Mouse (Mus musculus) testis, adult 2 months (tissue): ENCODE results near the gene Cxcl2. TPM values are rescaled to one million over a fixed set of nuclear protein-coding genes. Genes with fewer than 3 reads are reported as not detected.
A peak's percentile ranks its signal among the peaks of the same experiment; 100 is the strongest.

ENCODE experiments used
- H3K27ac ChIP-seq: fragments of 200-500 bp; 2 replicates; pipeline ENCODE4 v1.5.1; 2012; ENCODE audit warnings: low read depth, low read length; ENCODE audit not compliant: control insufficient read depth, insufficient read depth
- H3K27me3 ChIP-seq: fragments of 200-500 bp; 2 replicates; pipeline ENCODE4 v1.6.1; 2012; ENCODE audit warnings: mild to moderate bottlenecking, low read length, moderate library complexity; ENCODE audit not compliant: control insufficient read depth, insufficient read depth
- H3K36me3 ChIP-seq: fragments of 200-500 bp; 2 replicates; pipeline ENCODE4 v1.6.1; 2012; ENCODE audit warnings: mild to moderate bottlenecking, low read length; ENCODE audit not compliant: control insufficient read depth, insufficient read depth
- H3K4me1 ChIP-seq: fragments of 200-500 bp; 2 replicates; pipeline ENCODE4 v1.6.1; 2012; ENCODE audit warnings: low read length; ENCODE audit not compliant: control insufficient read depth, insufficient read depth
- H3K4me3 ChIP-seq: fragments of 200-500 bp; 2 replicates; pipeline ENCODE4 v1.5.1; 2012; ENCODE audit warnings: low read depth, mild to moderate bottlenecking, low read length, moderate library complexity, mixed read lengths; ENCODE audit not compliant: control insufficient read depth
- CTCF ChIP-seq: fragments of 200-500 bp; IDR thresholded peaks from 2 replicates; pipeline ENCODE4 v1.5.1; 2012; ENCODE audit warnings: low read depth, mild to moderate bottlenecking, inconsistent platforms, low read length, moderate library complexity; ENCODE audit not compliant: control insufficient read depth, insufficient read depth, insufficient replicate concordance
- POLR2A ChIP-seq: fragments of 200-500 bp; IDR thresholded peaks from 2 replicates; pipeline ENCODE4 v1.6.1; 2012; ENCODE audit warnings: low read depth, mild to moderate bottlenecking, inconsistent platforms, low read length, moderate library complexity; ENCODE audit not compliant: control insufficient read depth
- polyA plus RNA-seq: library from polyadenylated mRNA; depleted of rRNA; stranded (reverse); fragments of >200 nt; gene quantifications from 2 replicates; pipeline ENCODE4 v1.2.3, GENCODE M21; 2012

Cxcl2 gene
- polyA plus RNA-seq, 1 experiment = not detected

- Histone ChIP-seq H3K4me1 (no peaks in the 10 kb centered on the region), H3K27ac (no peak overlapping the region), H3K27me3 (no peaks in the 10 kb centered on the region), H3K4me3 (no peak overlapping the region), H3K36me3 (no peaks in the 10 kb centered on the region)
- TF ChIP-seq CTCF (no peak), POLR2A (no peak)
Observed at GRCm38 (mm10) chr5:90897429-90897828, 6.2 kb upstream of the Cxcl2 start.

GRCm38 (mm10) chr5:90899308-90899707, 4.4 kb upstream of the Cxcl2 start:
- H3K27ac ChIP-seq = no peak overlapping the region
- H3K36me3 ChIP-seq = no peaks in the 10 kb centered on the region
- no peak overlapping the region for H3K4me3 ChIP-seq
- H3K4me1 ChIP-seq = peaks cover 3% of the 10 kb centered on the region
- TF ChIP-seq POLR2A (no peak), CTCF (no peak)
- no peaks in the 10 kb centered on the region for H3K27me3 ChIP-seq

- H3K4me3 ChIP-seq = no peak overlapping the region
- TF ChIP-seq CTCF (no peak), POLR2A (no peak)
- H3K4me1 ChIP-seq = peaks cover 3% of the 10 kb centered on the region
- no peaks in the 10 kb centered on the region for H3K27me3 ChIP-seq
- H3K27ac ChIP-seq = no peak overlapping the region
- no peaks in the 10 kb centered on the region for H3K36me3 ChIP-seq
Observed at GRCm38 (mm10) chr5:90900147-90900546, 3.5 kb upstream of the Cxcl2 start.

- Histone ChIP-seq H3K4me1 (peaks cover 3% of the 10 kb centered on the region), H3K27ac (no peak overlapping the region), H3K4me3 (no peak overlapping the region), H3K36me3 (no peaks in the 10 kb centered on the region), H3K27me3 (no peaks in the 10 kb centered on the region)
- TF ChIP-seq CTCF = no peak
- no peak for TF ChIP-seq POLR2A
Observed at GRCm38 (mm10) chr5:90900688-90901087, 3.0 kb upstream of the Cxcl2 start.

- Histone ChIP-seq H3K4me1 (peaks cover 3% of the 10 kb centered on the region), H3K4me3 (no peak overlapping the region), H3K27me3 (no peaks in the 10 kb centered on the region), H3K36me3 (no peaks in the 10 kb centered on the region), H3K27ac (no peak overlapping the region)
- TF ChIP-seq CTCF (no peak), POLR2A (no peak)
Observed at GRCm38 (mm10) chr5:90902380-90903260, 1.1 kb upstream of the Cxcl2 start.

GRCm38 (mm10) chr5:90908983-90909382, 5.3 kb downstream of the Cxcl2 start:
- Histone ChIP-seq H3K4me3 (no peak overlapping the region), H3K27me3 (no peaks in the 10 kb centered on the region), H3K4me1 (no peaks in the 10 kb centered on the region; the same call in 1 of the 2 replicates), H3K36me3 (no peaks in the 10 kb centered on the region), H3K27ac (no peak overlapping the region)
- peak; percentile 34; the same call in 1 of the 2 replicates for TF ChIP-seq CTCF
- TF ChIP-seq POLR2A = no peak

GRCm38 (mm10) chr5:90919495-90919894, 15.8 kb downstream of the Cxcl2 start:
- no peaks in the 10 kb centered on the region for H3K27me3 ChIP-seq

GRCm38 (mm10) chr5:90922958-90923357, 19.3 kb downstream of the Cxcl2 start:
- H3K27ac ChIP-seq = no peak overlapping the region
- H3K4me1 ChIP-seq = no peaks in the 10 kb centered on the region
- H3K27me3 ChIP-seq = no peaks in the 10 kb centered on the region
- TF ChIP-seq POLR2A (no peak), CTCF (no peak)
- no peaks in the 10 kb centered on the region for H3K36me3 ChIP-seq
- no peak overlapping the region for H3K4me3 ChIP-seq

More at GRCm38 (mm10) chr5:90919495-90919894, 15.8 kb downstream of the Cxcl2 start:
- H3K4me1 ChIP-seq = no peaks in the 10 kb centered on the region
- H3K27ac ChIP-seq = no peak overlapping the region
- no peak overlapping the region for H3K4me3 ChIP-seq
- TF ChIP-seq CTCF = no peak
- TF ChIP-seq POLR2A = no peak
- H3K36me3 ChIP-seq = no peaks in the 10 kb centered on the region
